Mouse (Mus musculus) adipocyte (in vitro differentiated cells): ENCODE results near the gene Mzt1.

Source experiments
- DNase-seq: peaks from one replicate; pipeline ENCODE4 v3.0.0-alpha.2; 2016; ENCODE audit warnings: low spot score

The Mzt1 gene

GRCm38 (mm10) chr14:99010920-99011313, 35.0 kb downstream of the Mzt1 start:
- no peak for DNase-seq

DNA sequence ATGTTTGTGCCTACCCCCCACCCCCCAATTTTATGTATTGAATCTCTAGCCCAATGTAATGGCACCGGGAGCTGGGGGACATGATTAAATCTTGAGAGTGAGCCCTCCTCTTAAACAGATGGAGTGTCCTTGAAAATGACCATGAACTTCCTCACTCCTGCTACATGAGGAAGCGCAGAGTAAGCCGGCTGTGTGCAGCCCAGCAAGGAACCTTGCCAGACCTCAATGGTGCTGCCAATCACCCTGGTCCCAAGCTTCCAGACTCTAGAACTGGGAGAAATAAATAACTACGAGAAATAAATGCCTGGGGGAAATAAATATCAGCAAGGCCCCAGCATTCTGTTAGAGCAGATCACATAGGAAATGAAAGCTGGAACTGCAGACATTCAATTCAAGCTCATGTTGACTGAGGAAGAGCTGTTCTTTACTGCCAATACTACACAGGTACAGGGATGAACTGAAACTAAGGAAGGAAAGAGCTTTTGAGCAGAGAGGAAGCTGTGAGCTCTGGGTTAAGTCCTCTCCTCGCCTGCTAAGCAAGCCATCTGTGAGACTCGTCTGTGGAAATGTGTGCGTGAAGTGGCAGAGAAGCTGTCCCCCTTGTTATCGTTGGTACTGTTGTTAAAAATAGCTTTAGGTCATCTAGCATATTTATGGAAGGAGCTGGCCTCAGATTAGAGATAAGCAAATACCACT, 35.6 kb downstream of the Mzt1 start:
- DNase-seq = no peak

GRCm38 (mm10) chr14:98994218-98994617, 51.7 kb downstream of the Mzt1 start, which contains the start of gene Rpl36a-ps1:
Rpl36a-ps1 (minus strand) TSS chr14:98994318.
- no peak for DNase-seq

GRCm38 (mm10) chr14:98992482-98992881, 53.5 kb downstream of the Mzt1 start:
- DNase-seq = no peak

DNA sequence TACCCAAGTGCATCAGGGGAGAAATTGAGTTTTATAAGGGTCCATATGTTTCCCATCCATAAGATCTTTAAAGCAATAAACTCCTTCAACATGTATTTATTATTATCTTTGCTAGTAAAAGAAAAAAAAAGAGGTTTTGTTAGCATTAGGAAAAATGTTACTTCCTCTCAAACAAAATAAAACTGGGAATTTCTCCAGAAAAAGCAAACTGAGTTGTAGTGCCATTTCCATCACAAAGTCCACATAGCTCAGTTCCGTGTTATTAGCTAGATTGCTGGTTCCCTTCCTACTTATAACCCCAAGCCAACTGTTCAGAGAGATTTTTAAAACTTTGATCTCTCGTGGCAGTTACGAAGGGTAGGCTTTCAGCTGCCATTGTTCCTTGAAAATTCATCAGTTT, 55.3 kb downstream of the Mzt1 start:
- DNase-seq = no peak

- no peak for DNase-seq
Measured at GRCm38 (mm10) chr14:98989818-98990217, 56.1 kb downstream of the Mzt1 start.
